Mouse (Mus musculus) liver, embryonic 14.5 days (tissue): ENCODE measurements around the gene Mvp.

Experiments
- CTCF ChIP-seq: IDR thresholded peaks from 2 replicates; pipeline ENCODE4 v1.5.1; 2016; ENCODE audit warnings: antibody characterized with exemption, low read depth, control low read depth
- EP300 ChIP-seq: IDR thresholded peaks from 2 replicates; pipeline ENCODE4 v1.6.1; 2016; ENCODE audit warnings: antibody characterized with exemption, low read depth

DNA sequence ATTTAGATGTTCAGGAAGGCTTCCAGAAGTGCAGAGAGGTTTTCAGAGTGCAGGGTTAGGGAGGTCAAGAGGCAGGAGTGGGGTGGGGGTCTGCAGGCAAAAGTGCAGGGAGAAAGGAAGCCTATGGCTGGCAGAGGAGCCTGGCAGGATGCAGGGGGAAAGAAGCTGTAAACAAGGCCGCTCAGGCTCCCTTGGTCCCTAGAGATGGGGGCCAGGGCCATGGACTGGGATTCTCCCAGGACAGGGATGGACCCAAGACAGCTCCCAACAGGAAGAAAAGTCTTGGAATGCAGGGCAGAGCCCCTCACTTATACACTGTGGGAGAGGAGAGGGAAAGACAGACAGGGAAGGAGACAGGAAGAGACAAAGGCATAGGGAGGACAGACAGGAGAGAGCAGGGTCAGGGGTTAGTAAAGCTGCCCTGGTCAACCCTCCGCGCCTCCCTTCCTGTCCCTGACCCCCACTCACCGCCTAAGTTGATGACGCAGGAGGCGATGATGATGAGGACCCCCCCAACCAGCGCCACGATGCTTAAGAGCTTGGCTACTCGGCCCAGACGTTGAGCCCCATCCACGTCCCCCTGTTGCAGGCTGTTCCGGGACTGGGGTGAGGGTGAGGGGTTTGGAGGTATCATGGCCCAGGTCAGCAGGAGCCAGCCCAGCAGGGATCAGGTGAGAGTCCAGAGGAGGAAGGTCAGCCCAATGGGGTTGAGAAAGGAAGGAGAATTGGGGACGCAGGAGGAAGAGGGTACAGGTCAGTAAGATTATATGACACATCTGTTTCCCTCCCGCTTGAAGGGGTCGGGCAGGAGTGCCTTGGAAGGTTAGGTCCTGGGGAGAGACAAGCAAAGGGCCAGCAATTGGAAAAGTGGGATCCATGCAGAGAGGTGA, 4.2 kb upstream of the Mvp start:
- TF ChIP-seq EP300 (no peak), CTCF (no peak)
